Mouse (Mus musculus) gastrocnemius, postnatal 14 days (tissue): Measurements from ENCODE around the gene Lrrc32. TPM values are rescaled to one million over a fixed set of nuclear protein-coding genes. Genes with fewer than 3 reads are reported as not detected.

Source experiments
- DNase-seq: peaks from one replicate; pipeline ENCODE4 v3.0.0; 2021; ENCODE audit warnings: mixed read lengths
- intact Hi-C: fragments of 180-260 bp; cut with DNase I; formaldehyde crosslinking; loops from one replicate; pipeline ENCODE4 v1.15.1; 2025; ENCODE audit warnings: low total_unique reads
- long read RNA-seq, 2 experiments: library from polyadenylated mRNA; stranded (forward); transcript quantifications; one replicate each; pipeline ENCODE4 v2.0.0; 2021
- total RNA-seq, 2 experiments: library from RNA; stranded (reverse); gene quantifications; 2 replicates each; pipeline ENCODE4 v1.2.3; 2021

Lrrc32 gene
- 1 to 10 TPM; 3.5 to 6.9 TPM for total RNA-seq
- long read RNA-seq, experiment 1, full-length matches to known transcripts: 3 of 3 reads
- long read RNA-seq, experiment 1, partial matches to known transcripts: 0 of 3 reads
- long read RNA-seq, experiment 1, other reads (novel, unspliced or antisense): 0 of 3 reads
- long read RNA-seq, experiment 2, full-length matches to known transcripts: 15 of 17 reads
- long read RNA-seq, experiment 2, partial matches to known transcripts: 0 of 17 reads
- long read RNA-seq, experiment 2, other reads (novel, unspliced or antisense): 2 of 17 reads

DNA sequence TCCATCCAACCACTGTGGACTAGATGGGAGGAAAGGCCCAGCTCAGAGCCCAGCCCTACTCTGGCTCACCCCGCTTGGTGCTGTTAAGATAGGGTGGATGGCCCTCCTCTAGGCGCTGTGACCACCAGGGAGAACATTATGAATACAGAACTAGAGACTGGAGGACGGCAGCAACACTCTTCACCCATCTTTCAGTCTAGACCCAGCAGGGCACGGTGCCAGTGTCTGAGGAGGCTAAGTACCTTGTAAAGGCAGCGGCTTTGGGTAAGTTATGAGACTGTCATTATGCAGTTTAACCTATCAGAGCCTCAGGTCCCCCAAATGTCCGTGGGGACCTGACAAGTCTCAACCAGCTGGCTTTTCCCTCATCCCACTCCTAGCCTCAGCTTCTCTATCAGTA, at the start of gene Lrrc32:
Lrrc32 (plus strand) TSS at position 153 of the 400 bp plus-strand sequence.
- DNase-seq: no peak
- intact Hi-C loops: no loop called here

DNA sequence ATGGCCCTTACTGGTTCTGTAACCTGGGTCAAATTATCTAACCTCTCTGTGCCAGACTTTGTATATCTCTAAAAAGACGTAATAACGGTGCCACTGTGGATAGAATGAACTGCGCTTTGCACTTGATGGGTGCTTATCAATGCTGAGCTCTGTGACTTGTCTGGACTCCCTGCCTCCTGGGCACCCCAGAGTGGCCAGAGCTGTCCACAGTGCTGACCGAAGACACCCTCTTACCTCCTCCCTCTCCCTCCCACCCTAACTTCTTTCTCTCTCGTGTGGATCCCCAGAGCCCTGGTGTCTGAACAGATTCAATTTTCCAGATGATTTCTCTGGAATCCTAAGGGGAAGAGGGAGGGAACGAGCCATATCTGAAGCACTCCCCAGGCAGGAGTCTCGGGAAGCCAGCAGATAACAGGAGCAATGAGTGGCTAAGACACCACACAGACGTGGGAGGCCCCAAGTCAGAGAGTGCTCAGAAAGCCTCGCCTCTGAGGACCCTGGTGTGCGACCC, 49.1 kb upstream of the Lrrc32 start, which contains the start of gene Gucy2d:
Gucy2d (plus strand) TSS at position 461 of the 511 bp plus-strand sequence.
- intact Hi-C loops: no loop called here
- no peak for DNase-seq

DNA sequence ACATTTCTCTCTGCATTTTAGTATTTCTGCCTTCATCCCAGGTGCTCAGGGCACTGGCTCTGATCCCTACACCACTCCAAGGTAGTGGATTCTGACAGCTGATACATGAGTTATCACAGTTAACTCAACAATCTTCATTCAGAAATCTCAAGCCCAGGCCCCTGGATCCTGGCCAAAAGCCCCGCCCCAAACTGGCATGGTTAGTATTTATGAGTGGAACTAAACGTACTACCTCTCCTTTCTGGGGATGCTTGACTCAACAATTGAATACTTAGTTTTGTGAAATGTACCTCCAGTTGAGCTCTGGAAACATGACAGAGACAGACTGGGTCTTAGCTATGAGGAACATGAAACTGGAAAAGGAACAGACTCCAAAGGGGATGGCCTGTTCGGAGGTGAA, 42.2 kb upstream of the Lrrc32 start:
- intact Hi-C loops: no loop called here
- no peak for DNase-seq

DNA sequence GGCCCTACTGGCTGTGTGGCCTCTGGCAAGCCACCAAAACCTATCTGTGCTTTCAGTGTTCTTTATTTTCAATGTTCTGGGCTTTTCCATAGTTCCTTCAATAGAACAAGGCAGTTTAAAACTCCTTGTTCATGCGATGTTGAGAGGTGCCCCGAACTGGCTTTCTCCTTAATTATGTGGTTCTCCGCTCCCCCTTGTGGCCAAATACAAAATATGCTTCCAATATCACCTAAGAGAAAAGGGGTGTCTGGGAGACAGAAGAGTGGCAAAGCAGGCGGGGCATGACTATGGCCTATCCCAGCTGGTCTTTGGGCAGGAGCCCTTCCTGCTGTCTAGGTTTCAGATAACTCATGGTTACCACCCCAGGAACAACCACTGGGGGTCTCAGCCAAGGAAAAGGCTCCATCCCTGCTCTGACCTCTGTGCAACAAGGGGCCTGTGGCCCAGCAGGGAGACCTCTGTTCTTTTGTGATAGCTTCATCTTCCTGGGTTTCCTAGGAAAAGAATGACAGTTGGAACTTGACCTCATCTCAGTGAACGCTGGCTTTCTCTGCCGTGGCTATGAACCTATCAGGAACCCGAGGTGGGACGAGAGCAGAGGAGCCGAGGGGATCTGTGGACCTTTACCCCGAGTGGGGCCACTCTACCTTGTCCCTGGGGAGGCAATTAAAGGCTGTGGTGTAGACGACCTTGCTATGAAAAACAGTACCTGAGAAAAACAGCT, 41.3 kb upstream of the Lrrc32 start:
- DNase-seq: no peak
- intact Hi-C loops: no loop called here

DNA sequence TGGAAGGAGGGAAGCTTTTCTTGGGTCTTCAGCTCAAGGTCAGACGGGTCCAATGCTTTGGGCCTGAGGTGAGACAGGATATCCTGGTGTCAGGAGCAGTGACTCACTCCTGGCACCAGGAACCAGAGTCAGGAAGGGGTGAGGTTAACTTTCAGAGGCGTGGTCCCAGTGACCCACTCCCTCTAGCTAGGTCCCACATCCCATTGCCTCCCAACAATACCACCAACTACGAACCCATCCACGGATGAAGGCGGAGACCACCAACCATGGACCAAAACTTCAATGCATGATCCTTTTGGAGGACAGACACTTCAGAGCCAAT, 40.8 kb upstream of the Lrrc32 start:
- DNase-seq: no peak
- intact Hi-C loops: no loop called here

DNA sequence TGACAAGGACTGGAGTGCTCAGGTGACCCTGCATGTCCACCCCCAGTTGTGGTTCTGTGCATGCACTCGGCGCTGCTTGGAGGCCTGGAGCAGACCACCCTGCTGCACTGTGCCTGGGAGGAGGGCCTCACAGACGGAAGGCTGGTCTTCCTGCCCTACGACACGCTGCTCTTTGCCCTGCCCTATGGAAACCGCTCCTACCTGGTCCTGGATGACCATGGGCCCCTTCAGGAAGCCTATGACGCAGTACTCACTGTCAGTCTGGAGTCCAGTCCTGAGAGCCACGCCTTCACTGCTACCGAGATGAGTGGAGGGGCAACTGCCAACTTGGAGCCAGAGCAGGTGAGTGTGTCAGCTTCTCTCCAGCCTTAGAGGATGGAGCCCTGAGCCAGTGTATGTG, 39.4 kb upstream of the Lrrc32 start:
- intact Hi-C loops: no loop called here
- no peak for DNase-seq

DNA sequence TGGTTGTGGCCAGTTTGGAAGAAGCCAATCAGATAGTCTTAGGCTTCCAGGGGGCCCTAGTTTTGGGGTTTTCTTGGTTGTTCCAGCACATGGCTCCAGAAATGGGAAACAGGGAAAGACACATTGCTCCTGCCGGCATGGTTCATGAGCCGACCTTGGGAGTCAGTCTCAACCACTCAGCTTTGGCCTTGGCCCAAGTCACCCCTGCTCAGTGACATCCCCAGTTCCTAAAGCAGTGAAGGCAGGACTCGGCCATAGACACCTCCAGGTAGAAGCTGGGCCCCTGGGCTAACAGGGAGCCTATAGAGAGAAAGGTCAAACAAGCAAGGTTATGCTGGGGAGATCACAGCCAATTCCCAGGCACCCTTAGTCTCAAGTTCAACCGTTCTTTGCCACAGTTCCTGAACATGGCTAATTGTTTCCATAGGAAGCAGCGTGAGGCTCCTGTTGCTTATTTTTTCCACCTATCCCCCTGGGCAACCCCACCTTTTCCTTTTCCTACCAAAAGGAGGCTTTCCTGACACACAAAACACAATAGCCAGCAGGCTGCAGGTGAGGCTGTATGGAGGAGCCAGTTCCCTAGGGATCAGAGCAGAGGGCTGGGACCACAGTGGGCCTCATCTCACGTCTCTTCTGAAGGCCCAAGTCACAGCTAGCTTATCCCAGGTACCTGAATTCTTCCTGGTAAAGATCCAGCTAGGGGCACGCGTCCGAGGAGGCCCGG, 34.5 kb upstream of the Lrrc32 start:
- no peak for DNase-seq
- intact Hi-C loops: no loop called here

DNA sequence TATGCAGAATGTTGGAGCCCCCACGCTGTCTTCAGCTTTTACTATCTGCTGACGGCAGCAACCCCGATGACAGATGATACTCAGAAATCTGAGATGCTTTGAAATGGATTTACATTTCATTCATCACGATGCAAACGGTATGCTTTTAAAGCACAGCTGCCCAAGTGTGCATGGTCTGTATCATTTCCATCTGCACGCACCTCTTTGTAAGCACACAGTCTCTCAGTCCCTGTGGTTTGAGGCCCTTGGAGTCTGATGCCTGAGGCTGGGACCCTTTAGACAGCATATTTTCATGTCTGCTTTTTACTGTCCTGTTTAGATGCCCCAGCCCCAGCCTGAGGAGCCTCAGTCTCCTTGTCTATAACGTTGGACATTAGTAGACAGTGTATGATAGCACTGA, 28.8 kb upstream of the Lrrc32 start:
- intact Hi-C loops: no loop called here
- no peak for DNase-seq

DNA sequence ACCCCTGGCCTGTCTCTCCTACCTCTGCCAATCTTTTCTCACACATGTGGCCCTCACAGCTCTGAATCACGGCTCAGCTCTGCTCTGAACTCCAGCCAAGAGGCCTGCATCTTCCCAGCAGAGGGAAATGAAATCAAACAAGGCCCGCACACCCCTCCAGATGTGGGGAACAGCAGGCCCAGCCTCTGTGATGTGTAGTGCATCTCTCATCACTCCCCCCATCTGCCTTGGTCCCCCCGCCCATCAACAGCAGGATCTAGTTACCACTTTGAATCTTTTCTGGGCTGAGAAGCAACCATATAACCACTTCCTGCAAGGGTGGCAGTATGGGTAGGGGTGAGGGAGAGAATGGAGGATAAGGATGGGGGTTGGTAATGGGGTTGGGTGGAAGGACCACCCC, 20.0 kb upstream of the Lrrc32 start:
- intact Hi-C loops: no loop called here
- no peak for DNase-seq

DNA sequence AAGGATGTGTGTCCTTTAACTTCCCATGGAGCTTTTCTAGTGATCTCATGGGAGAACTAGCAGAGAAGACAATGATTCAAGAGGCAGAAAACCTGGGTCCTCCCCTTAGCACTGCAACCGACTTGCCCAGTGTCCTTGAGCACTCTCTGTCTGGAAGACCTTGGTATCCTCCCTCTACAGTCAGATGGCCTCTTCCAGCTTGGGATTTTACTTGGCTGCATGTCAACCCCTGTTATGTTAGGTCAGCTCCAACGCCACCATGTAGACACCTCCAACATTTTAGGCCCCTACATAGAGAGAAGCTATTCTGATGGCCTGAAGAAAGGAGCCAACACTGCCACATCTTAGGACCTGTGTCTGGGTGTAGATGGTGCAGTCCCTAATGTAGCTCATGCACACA, 16.6 kb upstream of the Lrrc32 start:
- intact Hi-C loops: no loop called here
- no peak for DNase-seq

DNA sequence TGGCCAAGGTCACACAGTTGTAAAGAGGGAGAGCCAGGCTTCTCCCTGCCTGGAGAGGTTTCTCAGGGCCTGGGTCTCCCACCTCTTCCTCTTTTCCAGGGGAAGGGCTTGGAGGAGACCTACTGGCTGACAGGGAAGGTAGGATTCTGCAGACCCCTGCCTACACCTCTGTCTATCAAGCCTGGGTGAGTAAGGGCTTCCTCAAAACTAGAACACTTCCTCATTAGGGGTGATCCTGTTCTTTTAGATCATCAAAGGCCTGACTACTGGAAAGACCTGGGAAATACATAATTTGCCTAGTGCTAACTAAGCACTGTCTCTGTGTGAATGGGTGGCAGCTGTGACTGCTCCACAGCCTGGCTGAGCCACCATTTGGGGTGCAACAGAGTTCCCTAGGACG, 14.5 kb upstream of the Lrrc32 start:
- DNase-seq: no peak
- intact Hi-C loops: no loop called here

DNA sequence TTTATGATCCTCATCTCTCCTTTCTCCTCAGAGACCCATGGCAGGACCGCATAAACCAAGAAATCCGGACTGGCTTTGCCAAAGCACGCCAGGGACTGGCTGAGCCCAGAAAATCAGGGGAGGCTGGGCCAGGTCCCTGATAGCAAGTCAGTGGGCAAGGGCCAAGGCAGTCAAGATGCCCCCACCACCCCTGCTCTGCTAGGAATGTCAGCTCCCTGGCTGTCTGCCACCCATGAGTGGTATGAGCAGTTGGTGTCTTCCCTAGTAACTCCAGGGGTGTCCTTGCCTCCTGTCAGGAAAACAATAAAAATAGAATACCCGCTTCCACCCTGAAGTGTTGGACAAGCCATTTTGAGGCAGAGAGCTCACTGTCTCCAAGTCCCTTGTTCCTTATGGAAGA, 11.9 kb upstream of the Lrrc32 start:
- intact Hi-C loops: loop anchor here (5.0 kb wide), 1 partner anchor 305 kb away; no protein-coding TSS in a partner anchor
- DNase-seq: peak; percentile 69

DNA sequence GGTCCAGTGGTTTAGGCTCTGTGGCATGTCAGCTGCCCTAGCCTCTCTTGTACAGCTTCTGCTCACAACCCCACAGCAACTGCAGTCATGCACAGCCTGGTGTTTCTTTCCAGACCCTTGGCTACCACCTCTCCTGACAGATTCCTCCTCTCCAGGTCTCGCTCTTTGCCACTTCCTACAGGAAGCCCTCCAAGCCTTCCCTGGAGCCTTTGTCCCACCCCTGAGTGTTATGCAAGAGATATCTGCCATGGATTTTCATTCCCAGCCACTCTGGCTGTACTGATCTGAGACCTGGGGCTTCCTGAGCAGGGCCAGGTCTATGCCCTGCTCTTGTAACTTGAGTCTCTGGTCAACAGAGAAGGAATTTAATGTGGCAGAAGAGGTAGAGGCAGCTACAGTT, 8.6 kb upstream of the Lrrc32 start:
- intact Hi-C loops: loop anchor here (5.0 kb wide), 2 partner anchors 112 to 127 kb away; no protein-coding TSS in a partner anchor
- DNase-seq: no peak

DNA sequence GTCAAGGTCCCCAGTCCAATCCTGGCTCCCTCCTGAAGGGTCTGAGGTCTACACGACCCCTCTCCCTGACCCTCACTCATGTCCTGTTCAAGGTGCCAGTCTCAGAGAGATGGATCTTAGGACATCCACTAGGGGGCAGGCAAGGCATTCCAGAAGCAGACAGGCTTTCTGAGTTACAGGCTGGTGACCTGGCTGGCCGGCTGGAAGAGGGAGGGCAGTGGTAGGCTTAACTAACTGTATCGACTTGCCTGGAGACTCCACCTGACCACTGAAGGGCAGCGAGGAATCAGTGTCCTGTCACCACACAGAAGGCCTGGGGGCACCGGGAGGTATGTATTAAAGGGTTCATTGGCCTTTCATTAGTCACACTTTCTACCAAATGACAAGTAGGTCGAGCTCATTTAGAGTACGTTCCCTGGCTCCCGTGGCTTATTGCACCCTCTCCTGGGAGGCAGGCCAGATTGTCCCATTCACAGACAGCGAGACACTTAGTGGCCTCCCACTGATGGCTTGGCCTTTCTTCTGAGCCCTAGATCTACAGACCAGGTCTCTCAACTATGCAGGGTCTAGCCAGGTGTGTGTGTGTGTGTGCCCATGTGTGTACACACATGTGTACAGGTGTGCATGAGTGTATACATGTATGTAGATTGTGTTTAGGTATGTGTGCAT, 7.9 kb upstream of the Lrrc32 start:
- DNase-seq: peak; percentile 83
- intact Hi-C loops: loop anchor here (5.0 kb wide), 2 partner anchors 111 to 126 kb away; no protein-coding TSS in a partner anchor

DNA sequence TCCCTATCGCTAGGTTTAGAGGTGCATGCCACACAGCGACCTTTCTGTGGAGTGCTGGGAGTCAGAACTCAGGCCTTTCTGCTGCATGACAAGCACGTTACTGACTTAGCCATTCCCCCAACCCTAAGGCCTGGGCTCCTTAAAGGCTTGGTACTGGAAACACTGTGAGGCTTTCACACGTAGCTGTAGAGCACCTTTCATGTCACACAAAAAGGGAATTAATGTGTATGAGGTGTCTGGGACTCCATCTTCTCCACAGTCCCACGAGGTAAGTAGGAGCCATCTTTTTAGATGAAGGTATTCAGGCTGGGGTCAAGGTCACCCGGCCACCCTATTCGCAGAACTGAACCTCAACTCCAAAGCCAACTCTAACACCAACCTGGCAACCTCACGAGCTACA, 7.2 kb upstream of the Lrrc32 start:
- no peak for DNase-seq
- intact Hi-C loops: loop anchor here (5.0 kb wide), 2 partner anchors 110 to 125 kb away; no protein-coding TSS in a partner anchor

DNA sequence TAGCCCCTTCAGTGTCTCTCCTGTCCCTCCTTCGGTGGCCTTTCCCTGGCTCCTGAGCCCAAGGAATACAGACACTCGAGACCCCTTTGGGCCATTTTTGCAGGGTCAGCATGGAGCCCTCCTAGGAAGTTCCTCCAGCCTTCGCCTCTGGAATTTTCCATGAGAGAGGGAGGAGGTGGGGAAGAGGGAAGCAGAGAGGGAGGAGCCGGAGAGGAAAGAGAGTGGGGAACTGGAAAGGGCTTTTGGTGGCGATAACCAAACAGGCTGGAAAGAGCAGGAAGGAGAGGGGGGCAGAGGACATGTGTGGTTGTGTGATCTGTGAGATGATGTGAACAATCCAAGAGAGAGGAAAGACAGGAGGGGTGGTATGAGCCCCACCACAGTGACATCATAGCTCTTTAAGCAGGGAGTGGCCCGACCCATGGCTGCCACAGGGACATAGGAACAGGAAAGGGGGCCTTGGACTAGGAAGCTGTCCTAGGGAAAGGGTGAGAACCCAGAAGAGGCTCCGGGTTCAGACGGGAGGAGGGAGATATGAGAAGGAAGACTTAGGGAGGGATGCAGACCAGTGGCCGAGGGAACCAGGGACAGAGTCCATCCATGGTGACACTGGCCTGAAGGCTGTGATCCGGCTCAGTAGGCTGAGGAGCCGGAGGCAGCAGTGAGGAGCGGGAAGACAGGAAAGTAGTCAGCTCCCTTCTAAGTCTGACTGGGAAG, 6.4 kb upstream of the Lrrc32 start:
- intact Hi-C loops: loop anchor here (5.0 kb wide), 2 partner anchors 110 to 125 kb away; no protein-coding TSS in a partner anchor
- DNase-seq: no peak

DNA sequence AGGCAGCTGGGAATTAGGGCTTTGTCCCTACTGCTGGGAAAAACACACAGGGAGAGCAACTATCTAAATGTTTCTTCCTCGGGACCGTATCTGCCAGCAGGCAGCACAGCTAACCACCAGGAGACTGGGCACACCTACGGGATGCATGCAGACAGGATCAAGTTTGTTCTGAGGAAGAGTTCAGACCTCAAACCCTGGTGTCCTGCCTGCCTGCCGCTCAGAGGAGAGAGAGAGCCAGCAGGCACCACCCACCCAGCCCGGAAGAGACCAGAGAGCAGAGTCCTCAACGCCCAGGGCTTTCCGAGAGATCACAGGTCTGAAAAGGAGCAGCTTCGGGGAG, 5.8 kb upstream of the Lrrc32 start:
- intact Hi-C loops: loop anchor here (5.0 kb wide), 2 partner anchors 109 to 124 kb away; no protein-coding TSS in a partner anchor
- no peak for DNase-seq

DNA sequence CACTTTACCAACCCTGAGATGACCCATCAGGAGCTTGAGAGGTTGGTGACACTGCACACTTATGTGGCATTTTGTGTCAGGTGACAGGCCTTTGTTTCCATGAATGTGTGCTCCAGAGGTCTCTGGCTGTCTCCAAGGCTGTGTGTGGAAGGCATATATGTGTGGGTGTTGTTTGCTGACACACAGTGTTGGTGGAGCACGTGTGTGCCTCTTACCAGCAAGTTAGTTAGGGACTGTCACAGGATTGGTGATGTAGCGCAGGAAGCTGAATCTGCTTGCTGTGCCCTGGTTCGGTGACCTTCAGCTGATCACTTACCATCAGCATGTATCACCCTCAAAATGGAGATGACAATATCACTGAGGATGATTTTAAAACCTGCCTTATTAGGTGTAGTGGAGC, 4.2 kb upstream of the Lrrc32 start:
- intact Hi-C loops: loop anchor here (5.0 kb wide), 2 partner anchors 107 to 122 kb away; no protein-coding TSS in a partner anchor
- DNase-seq: no peak

DNA sequence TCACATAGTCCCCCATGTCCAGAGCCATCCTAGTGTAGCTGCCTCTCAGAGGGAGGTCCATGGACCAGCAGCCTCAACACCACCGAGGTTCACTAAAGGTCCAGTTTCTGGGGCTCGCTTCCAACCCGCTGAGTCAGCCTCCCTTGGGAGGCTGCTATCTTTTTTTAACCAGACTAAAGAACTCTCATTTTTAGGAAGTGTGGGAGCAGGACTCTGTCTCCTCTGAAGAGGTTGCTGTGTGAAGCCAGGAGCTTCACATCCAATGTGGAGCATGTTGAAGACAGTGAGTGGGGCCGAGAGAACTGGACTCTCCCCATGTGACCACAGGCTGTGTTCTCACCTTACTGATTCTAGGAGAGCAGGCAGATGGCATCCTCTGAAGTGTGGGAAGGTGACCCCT, 3.6 kb upstream of the Lrrc32 start:
- DNase-seq: no peak
- intact Hi-C loops: no loop called here
